Mouse (Mus musculus) CH12.LX (cell line): ENCODE results near the gene Gm47791. TPM values are rescaled to one million over a fixed set of nuclear protein-coding genes. Genes with fewer than 3 reads are reported as not detected.

Experiments used
- DNase-seq: peaks from one replicate; pipeline ENCODE4 v3.0.0-alpha.2; 2013; ENCODE audit errors: extremely low read depth
- H3K27ac ChIP-seq: 2 replicates; pipeline ENCODE4 v1.5.1; 2012; ENCODE audit warnings: low read depth, mild to moderate bottlenecking, control low read depth, moderate library complexity; ENCODE audit not compliant: insufficient read depth
- H3K27me3 ChIP-seq: replicated peaks from 2 replicates; pipeline ENCODE3; 2012; ENCODE audit warnings: inconsistent platforms
- H3K36me3 ChIP-seq, 2 experiments: replicated peaks in 1 of 2; 2 replicates each; pipeline versions ENCODE3 to v1.6.1; 2012; ENCODE audit warnings: inconsistent platforms in 1 of 2, low read length in 1 of 2, mild to moderate bottlenecking in 1 of 2, mixed read lengths in 1 of 2, moderate library complexity in 1 of 2; ENCODE audit not compliant: control insufficient read depth in 1 of 2, insufficient read depth in 1 of 2
- H3K4me1 ChIP-seq, 2 experiments: 2 replicates each; pipeline ENCODE4 v1.6.1; 2012; ENCODE audit warnings: inconsistent platforms in 1 of 2, moderate library complexity in 1 of 2; ENCODE audit not compliant: insufficient read depth in 2 of 2, control insufficient read depth in 1 of 2
- H3K4me2 ChIP-seq: 2 replicates; pipeline ENCODE4 v1.6.1; 2012; ENCODE audit warnings: low read depth, mild to moderate bottlenecking, control low read depth; ENCODE audit not compliant: poor library complexity, insufficient read depth, severe bottlenecking
- H3K4me3 ChIP-seq, 3 experiments: fragments of 150-350 bp in 1 of 3; sonication (generic) in 1 of 3; replicated peaks in 1 of 3; 2 replicates each; pipeline versions ENCODE3 to v1.5.1; 2011 to 2012; ENCODE audit warnings: low read depth in 2 of 3, low read length in 2 of 3, mild to moderate bottlenecking in 2 of 3, moderate library complexity in 2 of 3, control low read depth in 1 of 3, improper control_type of control experiment in 1 of 3, inconsistent platforms in 1 of 3, mixed read lengths in 1 of 3; ENCODE audit not compliant: poor library complexity in 1 of 3
- H3K79me2 ChIP-seq: replicated peaks from 2 replicates; pipeline ENCODE4 v1.6.1; 2012; ENCODE audit warnings: mild to moderate bottlenecking, moderate library complexity; ENCODE audit not compliant: control insufficient read depth, poor library complexity, insufficient read depth, severe bottlenecking; ENCODE audit errors: extremely low read depth
- H3K9ac ChIP-seq: 2 replicates; pipeline ENCODE4 v1.6.1; 2012; ENCODE audit warnings: low read depth, mild to moderate bottlenecking, control low read depth, moderate library complexity; ENCODE audit not compliant: insufficient read depth
- H3K9me3 ChIP-seq: replicated peaks from 2 replicates; pipeline ENCODE3; 2012; ENCODE audit warnings: low read length, inconsistent platforms, mixed read lengths
- BHLHE40 ChIP-seq: IDR thresholded peaks from 2 replicates; pipeline ENCODE4 v1.6.1; 2011; ENCODE audit warnings: mild to moderate bottlenecking, low read depth, low read length, improper control_type of control experiment
- CHD2 ChIP-seq: IDR thresholded peaks from 2 replicates; pipeline ENCODE4 v1.6.1; 2011; ENCODE audit warnings: low read length, improper control_type of control experiment
- CTCF ChIP-seq, 2 experiments: IDR thresholded peaks in 1 of 2; conservative IDR thresholded peaks in 1 of 2; 2 replicates each; pipeline ENCODE4 v1.5.1; 2011 to 2012; ENCODE audit warnings: low read depth in 2 of 2, low read length in 2 of 2, improper control_type of control experiment in 1 of 2, inconsistent platforms in 1 of 2, mild to moderate bottlenecking in 1 of 2, moderate library complexity in 1 of 2
- E2F4 ChIP-seq: IDR thresholded peaks from 2 replicates; pipeline ENCODE4 v1.6.1; 2011; ENCODE audit warnings: low read depth, low read length, improper control_type of control experiment; ENCODE audit not compliant: insufficient replicate concordance
- ELF1 ChIP-seq: IDR thresholded peaks from 2 replicates; pipeline ENCODE4 v1.6.1; 2014; ENCODE audit warnings: low read depth, mild to moderate bottlenecking, inconsistent platforms, low read length, improper control_type of control experiment
- EP300 ChIP-seq: IDR thresholded peaks from 2 replicates; pipeline ENCODE4 v1.6.1; 2011; ENCODE audit warnings: low read length, improper control_type of control experiment
- GABPA ChIP-seq: IDR thresholded peaks from 2 replicates; pipeline ENCODE4 v1.6.1; 2012; ENCODE audit warnings: low read depth, low read length, improper control_type of control experiment, inconsistent platforms; ENCODE audit not compliant: insufficient replicate concordance
- HCFC1 ChIP-seq: IDR thresholded peaks from 2 replicates; pipeline ENCODE4 v1.6.1; 2012; ENCODE audit warnings: low read depth, mild to moderate bottlenecking, inconsistent platforms, low read length, improper control_type of control experiment
- IRF4 ChIP-seq: IDR thresholded peaks from 2 replicates; pipeline ENCODE4 v1.6.1; 2014; ENCODE audit warnings: low read depth, mild to moderate bottlenecking, inconsistent platforms, low read length, improper control_type of control experiment
- JUN ChIP-seq: IDR thresholded peaks from 2 replicates; pipeline ENCODE4 v1.6.1; 2011; ENCODE audit warnings: low read depth, mild to moderate bottlenecking, low read length, improper control_type of control experiment, moderate library complexity; ENCODE audit not compliant: insufficient read depth
- JUND ChIP-seq: conservative IDR thresholded peaks from 2 replicates; pipeline ENCODE4 v1.6.1; 2011; ENCODE audit warnings: low read depth, low read length, improper control_type of control experiment
- KAT2A ChIP-seq: IDR thresholded peaks from 2 replicates; pipeline ENCODE4 v1.6.1; 2012; ENCODE audit warnings: low read length, improper control_type of control experiment, inconsistent platforms; ENCODE audit not compliant: insufficient replicate concordance
- MAZ ChIP-seq: IDR thresholded peaks from 2 replicates; pipeline ENCODE4 v1.6.1; 2012; ENCODE audit warnings: low read depth, mild to moderate bottlenecking, inconsistent platforms, low read length, improper control_type of control experiment, moderate library complexity
- MYC ChIP-seq: IDR thresholded peaks from 2 replicates; pipeline ENCODE4 v1.6.1; 2011; ENCODE audit warnings: low read depth, mild to moderate bottlenecking, improper control_type of control experiment, low read length
- NELFE ChIP-seq: IDR thresholded peaks from 2 replicates; pipeline ENCODE4 v1.6.1; 2011; ENCODE audit warnings: low read depth, low read length, improper control_type of control experiment
- NRF1 ChIP-seq: IDR thresholded peaks from 2 replicates; pipeline ENCODE4 v1.6.1; 2014; ENCODE audit warnings: low read depth, mild to moderate bottlenecking, inconsistent platforms, low read length, improper control_type of control experiment, moderate library complexity
- PAX5 ChIP-seq: IDR thresholded peaks from 2 replicates; pipeline ENCODE4 v1.6.1; 2012; ENCODE audit warnings: low read length, inconsistent platforms, mixed read lengths
- POLR2A ChIP-seq: IDR thresholded peaks from 2 replicates; pipeline ENCODE4 v1.6.1; 2011; ENCODE audit warnings: low read depth, mild to moderate bottlenecking, improper control_type of control experiment, low read length
- POLR2AphosphoS2 ChIP-seq: IDR thresholded peaks from 2 replicates; pipeline ENCODE4 v1.6.1; 2011; ENCODE audit warnings: low read depth, low read length, improper control_type of control experiment
- RCOR1 ChIP-seq: conservative IDR thresholded peaks from 2 replicates; pipeline ENCODE4 v1.6.1; 2012; ENCODE audit warnings: low read depth, mild to moderate bottlenecking, inconsistent platforms, low read length, improper control_type of control experiment
- SMC3 ChIP-seq: IDR thresholded peaks from 2 replicates; pipeline ENCODE4 v1.6.1; 2011; ENCODE audit warnings: low read depth, low read length, improper control_type of control experiment
- UBTF ChIP-seq: IDR thresholded peaks from 2 replicates; pipeline ENCODE4 v1.6.1; 2012; ENCODE audit warnings: low read depth, mild to moderate bottlenecking, inconsistent platforms, low read length, improper control_type of control experiment, moderate library complexity
- USF1 ChIP-seq: IDR thresholded peaks from 2 replicates; pipeline ENCODE4 v1.6.1; 2014; ENCODE audit warnings: low read depth, mild to moderate bottlenecking, inconsistent platforms, low read length, improper control_type of control experiment
- ZKSCAN1 ChIP-seq: IDR thresholded peaks from 2 replicates; pipeline ENCODE4 v1.6.1; 2012; ENCODE audit warnings: low read depth, inconsistent platforms, low read length, improper control_type of control experiment, borderline replicate concordance
- ZNF384 ChIP-seq: IDR thresholded peaks from 2 replicates; pipeline ENCODE4 v1.6.1; 2012; ENCODE audit warnings: low read depth, low read length, improper control_type of control experiment, inconsistent platforms
- dilution Hi-C: fragments of 300-500 bp; cut with MboI; formaldehyde crosslinking; loops from 2 replicates; pipeline ENCODE4 v1.14.3; 2020; ENCODE audit warnings: low sequenced_read_pairs; ENCODE audit not compliant: extremely low pct_unique_long_range_greater_than_20kb, extremely low pct_ligation_motif_present
- in situ Hi-C: fragments of 300-500 bp; cut with MboI; formaldehyde crosslinking; loops from 3 replicates; pipeline ENCODE4 v1.14.3; 2019; ENCODE audit warnings: low sequenced_read_pairs, low pct_ligation_motif_present, low pct_unique_long_range_greater_than_20kb, mixed read lengths
- polyA plus RNA-seq: library from polyadenylated mRNA; unstranded; fragments of >175 nt; gene quantifications from 2 replicates; pipeline ENCODE4 v1.2.1, GENCODE M21; 2012; ENCODE audit warnings: low read depth; ENCODE audit not compliant: insufficient read length
- total RNA-seq, 2 experiments: library from RNA; depleted of rRNA; stranded (reverse); fragments of 300-350 nt in 1 of 2; fragments of >200 nt in 1 of 2; gene quantifications; 2 replicates each; pipeline ENCODE4 v1.2.3; 2012 to 2014

Gm47791 gene
- total and polyA plus RNA-seq, 3 experiments: not detected

- dilution Hi-C loops: no loop called here
- 0 out of 4 replicates have a peak, but pooled peaks cover 0 to 4% of the 10 kb centered on the region in 2 experiments for H3K4me1 ChIP-seq
- no peak within 1 kb of the TSS for H3K4me2 ChIP-seq
- no peak for TF ChIP-seq KAT2A
- no peak for TF ChIP-seq GABPA
- TF ChIP-seq NRF1: no peak
- TF ChIP-seq EP300: no peak
- no peak for TF ChIP-seq CTCF (conservative IDR thresholded peaks at IDR 0.05 in 1 of 2, IDR thresholded peaks at IDR 0.05 in 1 of 2; ENCODE audit: low read depth in 2 of 2, low read length in 2 of 2)
- TF ChIP-seq NELFE: no peak
- TF ChIP-seq POLR2A: no peak
- no peak for TF ChIP-seq USF1
- TF ChIP-seq HCFC1: no peak
- no peak for TF ChIP-seq UBTF
- TF ChIP-seq IRF4: no peak
- no peak for TF ChIP-seq RCOR1
- TF ChIP-seq JUN: no peak
- no peak within 1 kb of the TSS for H3K9ac ChIP-seq
- no peak for DNase-seq
- H3K27ac ChIP-seq: no peak within 1 kb of the TSS
- H3K79me2 ChIP-seq: no peaks in the 10 kb centered on the region
- in situ Hi-C loops: loop anchor here (25.0 kb wide), 1 partner anchor 206 kb away; no protein-coding TSS in a partner anchor
- no peaks in the 10 kb centered on the region for H3K27me3 ChIP-seq
- no peak within 1 kb of the TSS for H3K4me3 ChIP-seq
- H3K9me3 ChIP-seq: no peaks in the 10 kb centered on the region
- H3K36me3 ChIP-seq: no peaks in the 10 kb centered on the region
Measured at GRCm38 (mm10) chr1:82768269-82768668, 2.8 kb downstream of the Gm47791 start, which contains the start of gene Tm4sf20. Gene Tm4sf20 (minus strand): TSS chr1:82768461.

- no peak for TF ChIP-seq GABPA
- no peak for TF ChIP-seq JUND
- TF ChIP-seq CHD2: no peak
- TF ChIP-seq E2F4: no peak
- TF ChIP-seq SMC3: no peak
- no peak for TF ChIP-seq ZNF384
- TF ChIP-seq PAX5: no peak
- no peak for TF ChIP-seq ZKSCAN1
- no peak for TF ChIP-seq BHLHE40
- no peak for TF ChIP-seq CTCF (conservative IDR thresholded peaks at IDR 0.05 in 1 of 2, IDR thresholded peaks at IDR 0.05 in 1 of 2; ENCODE audit: low read depth in 2 of 2, low read length in 2 of 2)
- no peak for TF ChIP-seq USF1
- TF ChIP-seq ELF1: no peak
- no peak for TF ChIP-seq POLR2A
- no peak for TF ChIP-seq MYC
- TF ChIP-seq POLR2AphosphoS2: no peak
- no peak for TF ChIP-seq MAZ
- H3K4me1 ChIP-seq: 0 out of 4 replicates have a peak, but pooled peaks cover 0 to 4% of the 10 kb centered on the region in 2 experiments
- H3K9me3 ChIP-seq: no peaks in the 10 kb centered on the region
- in situ Hi-C loops (loop anchor here (25.0 kb wide), 1 partner anchor 204 kb away; no protein-coding TSS in a partner anchor), dilution Hi-C loops (no loop called here)
- no peak for DNase-seq
- no peak overlapping the region for H3K4me3 ChIP-seq
- H3K9ac ChIP-seq: no peak overlapping the region
- H3K27ac ChIP-seq: no peak overlapping the region
- no peaks in the 10 kb centered on the region for H3K27me3 ChIP-seq
- no peaks in the 10 kb centered on the region for H3K79me2 ChIP-seq
- peaks cover 0 to 9% of the 10 kb centered on the region in 2 experiments for H3K36me3 ChIP-seq
- H3K4me2 ChIP-seq: no peak overlapping the region
Measured at GRCm38 (mm10) chr1:82766641-82767040, 4.4 kb downstream of the Gm47791 start.
